Mouse (Mus musculus) leukemia stem cell, adult 10-12 weeks (primary cell): Measurements from ENCODE around the gene 1700125H20Rik. TPM values are rescaled to one million over a fixed set of nuclear protein-coding genes. Genes with fewer than 3 reads are reported as not detected.

Experiments
- polyA plus RNA-seq: library from polyadenylated mRNA; stranded (reverse); fragments of >175 nt; gene quantifications from 2 replicates; pipeline ENCODE4 v1.2.3, GENCODE M21; 2012; ENCODE audit warnings: low replicate concordance

Gene 1700125H20Rik
- not detected in 2 replicates for polyA plus RNA-seq

GRCm38 (mm10) chr11:85170058-85170740, at the start of gene 1700125H20Rik:
Gene 1700125H20Rik, plus strand, starts transcription at chr11:85170404.

GRCm38 (mm10) chr11:85139581-85140540, 30.3 kb upstream of the 1700125H20Rik start, which contains the start of gene Usp32:
Gene Usp32, minus strand, starts transcription at chr11:85140161.

Other genes with a start within 250 kb of the 1700125H20Rik start
- 0.43 TPM in 1 of 2 replicates, not detected in the other for gene Car4, start 212.6 kb upstream of the 1700125H20Rik start, polyA plus RNA-seq
- 6.0 and 13.0 TPM in 2 replicates for gene Usp32, start 30.2 kb upstream of the 1700125H20Rik start, polyA plus RNA-seq
- 3.7 and 4.1 TPM in 2 replicates for gene Appbp2, start 64.7 kb downstream of the 1700125H20Rik start, polyA plus RNA-seq
- 10.0 and 15.6 TPM in 2 replicates for gene Ppm1d, start 140.8 kb downstream of the 1700125H20Rik start, polyA plus RNA-seq
- 263 and 416 TPM in 2 replicates for gene Bcas3, start 182.8 kb downstream of the 1700125H20Rik start, polyA plus RNA-seq